Mouse (Mus musculus) retina, adult 2 months (tissue): Measurements from ENCODE around the gene Popdc2.

ENCODE experiments used
- DNase-seq: peaks from one replicate; pipeline ENCODE4 v3.0.0-alpha.2; 2012; ENCODE audit warnings: low read depth, low spot score

Gene Popdc2

GRCm38 (mm10) chr16:38354185-38354913 is 7.7 kb upstream of the Popdc2 start:
- DNase-seq = no peak

DNA sequence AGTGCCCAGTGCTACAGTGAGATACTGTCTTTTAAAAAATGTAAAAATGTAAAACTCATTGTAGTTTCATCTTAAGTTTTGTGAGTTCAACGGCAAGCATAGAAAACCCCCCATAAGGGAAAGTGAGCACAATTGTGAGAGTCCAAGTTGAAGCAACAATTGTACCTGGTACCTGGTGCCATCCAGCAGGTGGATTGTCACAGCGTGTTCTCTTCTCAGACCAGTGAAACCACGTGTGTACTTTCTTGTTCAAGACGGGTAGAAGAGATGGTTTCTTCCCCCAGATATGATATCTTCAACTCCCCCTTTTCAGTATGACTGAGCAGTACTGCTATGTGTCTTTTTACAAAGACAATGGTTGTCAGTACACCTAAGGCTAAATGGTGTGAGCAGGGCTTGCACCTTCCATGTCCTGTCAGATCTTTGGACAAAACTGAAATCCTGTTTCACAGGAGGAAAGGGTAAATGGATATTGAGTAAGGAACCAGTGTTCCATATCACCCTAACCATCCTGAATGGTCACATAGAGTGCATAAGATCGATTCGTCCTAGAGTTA is 3.7 kb upstream of the Popdc2 start:
- no peak for DNase-seq

- DNase-seq = no peak
Measured at GRCm38 (mm10) chr16:38359241-38359640, 2.8 kb upstream of the Popdc2 start.

GRCm38 (mm10) chr16:38359857-38360256 is 2.2 kb upstream of the Popdc2 start:
- DNase-seq = no peak

DNA sequence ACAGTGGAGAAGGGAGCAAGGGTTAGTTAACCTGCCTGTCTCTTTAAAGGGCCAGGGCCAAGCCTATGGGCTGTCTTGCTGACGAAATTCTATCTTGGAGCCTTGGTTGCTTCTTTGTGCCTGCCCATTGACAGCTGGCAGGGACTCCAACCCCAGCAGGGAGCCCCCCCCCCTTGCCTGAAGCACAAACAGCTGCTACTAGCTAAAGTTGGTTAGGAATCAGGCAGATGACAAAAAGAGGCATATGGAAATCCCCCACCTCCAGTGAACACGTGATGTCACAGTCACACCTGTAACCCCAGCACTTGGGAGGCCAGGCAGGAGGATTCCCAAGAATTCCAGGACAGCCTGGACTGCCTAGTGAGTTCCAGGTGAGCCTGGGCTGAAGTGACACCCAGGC is 1.7 kb upstream of the Popdc2 start:
- DNase-seq = no peak

DNA sequence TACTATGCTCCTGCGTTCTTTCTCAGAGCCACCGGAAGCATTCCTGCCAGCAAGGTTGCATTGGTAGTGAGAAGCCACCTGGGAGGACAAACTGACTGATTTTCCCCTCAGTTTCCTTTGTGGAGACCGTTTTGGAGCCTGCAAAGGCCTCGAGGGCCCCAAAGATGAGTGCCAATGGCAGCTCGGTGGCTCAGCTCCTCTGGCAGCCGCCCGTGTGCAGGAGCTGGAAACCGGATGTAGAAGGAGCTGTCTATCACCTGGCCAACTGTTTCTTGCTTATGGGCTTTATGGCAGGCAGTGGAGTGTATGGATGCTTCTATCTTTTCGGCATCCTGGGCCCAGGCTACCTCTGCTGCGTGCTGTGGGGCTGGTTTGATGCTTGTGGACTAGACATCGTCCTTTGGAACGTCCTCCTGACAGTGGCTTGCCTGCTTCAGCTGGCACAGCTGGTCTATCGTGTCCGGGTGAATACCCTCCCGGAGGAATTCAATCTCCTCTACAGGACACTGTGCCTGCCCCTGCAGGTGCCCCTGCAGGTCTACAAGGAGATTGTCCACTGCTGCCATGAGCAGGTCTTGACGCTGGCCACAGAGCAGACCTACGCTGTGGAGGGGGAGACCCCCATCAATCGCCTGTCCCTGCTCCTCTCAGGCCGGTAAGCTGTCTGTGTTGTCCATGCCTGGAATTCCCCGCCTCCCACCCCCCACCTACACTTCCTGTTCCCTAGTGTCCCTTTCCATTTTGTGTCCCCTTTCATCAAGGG is 665 bp downstream of the Popdc2 start:
- DNase-seq = no peak

DNA sequence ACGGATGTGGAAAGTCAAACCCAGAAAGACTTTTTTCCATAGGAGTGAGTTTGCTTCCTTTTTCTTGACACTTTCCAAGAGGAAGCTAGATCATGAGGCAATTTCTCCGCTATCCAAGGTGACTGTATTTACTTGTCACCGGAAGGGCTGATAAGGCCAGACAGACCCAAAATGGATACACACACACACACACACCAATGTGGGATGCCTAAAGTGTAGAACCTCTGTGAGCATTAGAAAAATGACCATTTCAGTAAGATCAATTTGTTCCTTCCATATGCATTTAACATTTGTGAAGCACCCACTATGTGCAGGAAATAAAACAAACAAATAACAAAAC is 1.2 kb downstream of the Popdc2 start:
- DNase-seq = no peak

DNA sequence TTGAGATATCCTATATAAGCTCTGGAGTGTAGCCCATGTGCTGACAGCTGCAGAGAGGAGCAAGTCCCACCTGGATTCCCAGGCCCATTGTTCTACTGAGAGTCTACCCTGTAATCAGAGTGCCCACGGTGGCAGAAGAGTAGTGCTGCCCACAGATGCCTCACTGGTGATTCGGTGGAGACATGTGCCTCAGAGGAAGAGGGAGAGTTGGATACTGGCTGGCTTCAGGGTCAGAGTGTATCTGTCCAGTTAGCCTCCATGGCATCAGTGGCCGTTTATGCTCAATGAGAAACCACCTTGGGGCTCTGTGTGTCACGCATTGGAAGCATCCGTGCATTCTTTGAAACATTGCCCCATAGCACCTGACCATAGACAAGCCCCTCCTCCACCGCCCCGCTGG is 1.6 kb downstream of the Popdc2 start:
- DNase-seq = no peak

DNA sequence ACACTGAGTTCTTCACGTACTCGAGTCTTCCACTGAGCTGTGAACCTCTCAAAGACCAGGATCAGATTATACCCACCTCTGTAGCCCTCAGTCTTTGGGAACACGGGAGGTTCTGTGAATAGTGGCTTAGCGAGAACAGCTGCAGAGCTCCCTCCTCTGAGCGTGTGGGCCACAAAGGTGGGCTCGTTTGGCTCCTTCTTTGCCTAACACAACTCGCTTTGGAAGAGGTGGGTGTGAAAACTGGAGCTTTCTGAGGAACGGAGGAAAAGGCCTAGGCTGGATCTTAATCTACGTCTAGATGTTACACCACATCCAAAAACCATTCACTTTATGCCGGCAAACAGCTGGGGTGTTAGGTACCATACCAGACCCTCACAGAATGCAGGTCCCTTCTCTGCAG is 3.4 kb downstream of the Popdc2 start:
- DNase-seq = no peak

DNA sequence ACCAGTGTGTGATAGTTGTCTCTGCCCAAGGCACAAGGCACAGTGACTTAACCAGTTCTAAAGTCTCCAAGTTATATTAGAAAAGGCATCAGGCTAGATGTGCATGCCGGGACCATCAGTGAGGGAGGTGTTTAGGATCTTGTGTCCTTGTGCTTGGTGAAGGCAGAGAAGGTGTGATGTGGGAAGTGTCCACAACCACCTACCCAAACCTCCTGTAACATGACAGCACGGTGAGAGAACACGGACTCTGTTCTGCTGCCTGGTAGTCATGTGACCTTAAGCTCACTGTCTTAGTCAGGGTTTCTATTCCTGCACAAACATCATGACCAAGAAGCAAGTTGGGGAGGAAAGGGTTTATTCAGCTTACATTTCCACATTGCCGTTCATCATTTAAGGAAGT is 4.2 kb downstream of the Popdc2 start:
- no peak for DNase-seq

DNA sequence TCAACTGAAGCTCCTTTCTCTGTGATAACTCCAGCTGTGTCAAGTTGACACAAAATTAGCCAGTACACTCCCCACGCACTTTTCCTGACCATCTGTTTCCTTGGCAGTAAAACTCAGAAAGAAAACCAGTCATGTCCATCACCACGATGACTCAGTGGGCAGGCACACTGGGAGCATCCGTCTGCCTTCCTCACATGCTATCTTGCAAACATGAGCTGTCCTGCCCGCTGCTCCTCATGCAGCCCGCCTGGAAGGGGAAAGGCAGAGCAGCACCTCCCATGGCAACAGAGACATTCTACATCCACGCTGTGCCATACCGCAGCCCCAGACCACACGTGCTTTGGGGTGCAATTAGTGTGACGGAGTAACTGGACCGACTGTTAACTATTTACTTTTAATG is 6.3 kb downstream of the Popdc2 start:
- DNase-seq = no peak

GRCm38 (mm10) chr16:38369000-38369399 is 7.0 kb downstream of the Popdc2 start:
- DNase-seq = no peak

GRCm38 (mm10) chr16:38369431-38369830 is 7.4 kb downstream of the Popdc2 start:
- no peak for DNase-seq

DNA sequence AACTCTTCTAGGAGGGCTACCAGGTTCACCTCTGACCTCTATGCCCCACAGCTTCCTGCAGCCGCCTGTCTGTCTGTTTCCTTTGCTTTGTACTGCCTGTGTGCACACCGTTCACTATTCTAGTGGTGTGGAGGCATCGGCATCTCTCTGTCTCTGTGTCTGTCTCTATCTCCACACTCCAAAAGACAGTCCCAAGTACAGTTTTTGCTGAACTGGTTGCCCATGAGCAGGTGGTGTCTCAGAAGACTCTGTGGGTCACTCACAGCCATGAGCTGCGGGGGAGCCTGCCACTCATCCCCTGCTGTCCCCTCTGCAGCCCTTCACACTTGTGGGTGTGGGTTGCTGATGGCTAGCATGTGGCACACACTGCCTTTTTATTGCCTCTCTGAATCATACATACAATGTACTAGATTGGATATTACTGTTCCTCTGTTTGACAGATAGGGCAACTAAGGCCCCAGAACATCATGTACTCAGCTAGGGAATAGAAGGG is 8.0 kb downstream of the Popdc2 start:
- DNase-seq = no peak

DNA sequence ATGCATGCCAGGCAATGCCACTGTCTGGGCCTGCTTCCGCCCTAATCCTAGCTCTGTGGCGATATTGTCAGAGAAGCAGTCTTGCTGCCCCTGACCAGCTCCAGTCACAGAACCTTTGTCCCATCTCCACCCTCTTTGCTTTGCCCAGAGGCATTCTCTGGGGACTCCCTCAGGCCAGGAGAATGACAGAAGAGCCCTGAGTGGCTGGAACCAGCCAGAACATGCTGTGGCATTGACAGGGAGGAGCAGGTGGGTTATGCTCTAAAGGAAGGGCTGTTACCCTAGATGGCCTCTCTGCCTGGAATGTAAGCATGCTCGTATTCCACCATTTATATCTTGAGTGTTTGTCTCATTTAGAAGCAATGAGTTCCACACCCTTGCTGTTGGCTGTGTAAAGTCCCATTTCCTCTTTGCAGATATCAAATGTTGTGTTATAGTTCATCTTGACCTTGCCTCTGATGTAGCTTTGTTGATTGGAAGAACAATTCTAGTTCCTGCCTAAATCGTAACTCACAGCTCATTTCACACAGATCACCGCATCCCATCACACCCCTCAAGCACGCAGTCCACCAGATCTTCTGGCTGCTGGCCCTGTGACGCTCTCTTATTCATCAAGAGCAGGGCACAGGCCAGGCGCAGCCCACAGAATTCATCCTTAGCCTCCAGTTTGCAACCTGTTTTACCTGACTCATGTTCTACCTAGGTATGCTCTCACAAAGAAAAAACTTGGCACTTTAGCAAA is 8.8 kb downstream of the Popdc2 start:
- DNase-seq = no peak

GRCm38 (mm10) chr16:38371705-38372296 is 9.8 kb downstream of the Popdc2 start:
- no peak for DNase-seq

GRCm38 (mm10) chr16:38372876-38373275 is 10.9 kb downstream of the Popdc2 start:
- no peak for DNase-seq

GRCm38 (mm10) chr16:38373439-38373838 is 11.4 kb downstream of the Popdc2 start:
- DNase-seq = no peak

DNA sequence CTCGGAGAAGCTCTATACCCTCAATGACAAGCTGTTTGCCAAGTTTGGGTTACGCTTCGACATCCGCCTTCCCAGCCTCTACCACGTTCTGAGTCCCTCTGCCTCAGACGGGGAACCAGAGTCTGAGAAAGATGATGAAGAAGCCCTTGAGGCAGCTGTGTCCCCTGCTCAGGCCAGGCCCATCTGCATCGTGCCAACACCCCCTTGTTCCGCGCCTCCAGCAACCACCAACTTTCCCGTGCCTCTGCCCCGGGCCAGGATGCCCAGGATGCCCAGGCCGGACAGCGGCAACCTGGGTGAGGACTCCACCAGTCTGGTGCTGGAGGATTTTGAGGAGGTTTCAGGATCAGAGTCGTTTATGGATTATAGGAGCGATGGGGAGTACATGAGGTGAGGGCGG is 11.9 kb downstream of the Popdc2 start:
- no peak for DNase-seq

DNA sequence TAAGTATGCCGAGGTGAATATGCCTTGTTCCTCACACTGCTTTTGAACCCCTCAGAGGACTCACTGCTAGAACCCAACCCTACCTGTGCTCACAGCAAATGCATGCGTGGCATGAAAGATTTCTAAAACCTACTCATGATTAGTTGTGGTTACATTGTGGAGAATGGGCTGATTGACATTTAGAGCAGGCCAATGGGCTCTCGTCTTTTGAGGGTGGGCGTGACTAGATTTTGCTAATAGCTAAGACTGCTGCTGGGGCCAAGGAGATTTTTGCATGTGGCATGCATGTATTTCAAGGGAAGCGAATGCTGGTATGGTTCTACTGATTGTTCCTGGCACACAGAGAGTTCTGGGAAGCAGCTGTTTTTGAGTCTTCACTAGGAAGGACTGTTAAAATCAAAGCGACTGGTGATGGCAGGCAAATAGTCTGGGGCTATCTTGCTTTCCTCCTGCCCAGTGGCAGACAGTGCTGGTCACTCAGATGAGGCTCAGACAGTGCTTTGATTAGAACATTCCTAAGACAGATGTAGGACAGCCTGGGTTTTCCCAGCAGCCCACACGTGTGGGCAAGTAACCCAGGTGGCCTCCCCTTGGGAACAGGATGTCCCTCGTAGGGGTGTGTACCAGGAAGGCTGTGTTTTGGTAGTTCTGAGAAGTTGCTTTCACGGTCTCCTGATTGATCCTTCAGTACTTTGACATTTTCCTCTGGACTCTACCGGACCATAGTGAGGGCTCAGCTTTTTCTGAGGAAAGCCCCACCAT is 12.6 kb downstream of the Popdc2 start:
- DNase-seq = no peak

DNA sequence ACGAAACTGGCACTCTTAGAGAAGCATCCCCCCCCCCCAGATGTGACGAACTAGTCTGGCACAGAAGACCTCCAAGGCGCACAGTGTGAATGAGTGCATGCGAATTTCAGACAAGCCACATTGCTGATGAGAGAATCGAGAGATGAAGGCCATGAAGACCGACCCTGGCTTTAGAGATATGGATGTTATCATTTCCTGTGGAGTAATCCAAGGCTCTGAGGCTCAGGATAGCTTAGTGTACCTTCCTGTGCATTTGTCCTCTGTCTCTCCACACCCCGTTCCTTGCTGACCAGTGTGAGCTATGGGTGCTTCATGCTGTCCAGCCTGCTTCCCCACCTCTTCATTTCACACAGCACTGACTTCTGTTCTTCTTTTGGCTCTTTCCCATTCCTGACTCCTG is 13.2 kb downstream of the Popdc2 start:
- no peak for DNase-seq
